Mouse (Mus musculus) right cerebral cortex, postnatal 25 days (tissue): ENCODE data around the gene Sgms1.
A peak's percentile ranks its signal among the peaks of the same experiment; 100 is the strongest.

Source experiments
- DNase-seq: peaks from one replicate; pipeline ENCODE4 v3.0.0; 2022

The Sgms1 gene

DNA sequence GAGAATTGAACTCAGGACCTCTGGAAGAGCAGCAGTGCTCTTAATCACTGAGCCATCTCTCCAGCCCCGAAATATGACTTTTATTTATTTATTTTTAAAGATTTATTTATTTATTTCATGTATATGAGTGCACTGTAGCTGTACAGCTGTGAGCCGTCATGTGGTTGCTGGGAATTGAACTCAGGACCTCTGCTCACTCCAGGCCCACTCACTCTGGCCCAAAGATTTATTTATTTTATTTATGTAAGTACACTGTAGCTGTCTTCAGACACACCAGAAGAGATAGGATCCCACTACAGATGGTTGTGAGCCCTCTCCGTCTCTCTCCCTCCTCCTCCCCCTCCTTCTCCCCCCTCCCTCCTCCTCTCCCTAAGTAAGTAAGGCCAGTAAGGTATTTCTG is 101.7 kb downstream of the Sgms1 start:
- no peak for DNase-seq

DNA sequence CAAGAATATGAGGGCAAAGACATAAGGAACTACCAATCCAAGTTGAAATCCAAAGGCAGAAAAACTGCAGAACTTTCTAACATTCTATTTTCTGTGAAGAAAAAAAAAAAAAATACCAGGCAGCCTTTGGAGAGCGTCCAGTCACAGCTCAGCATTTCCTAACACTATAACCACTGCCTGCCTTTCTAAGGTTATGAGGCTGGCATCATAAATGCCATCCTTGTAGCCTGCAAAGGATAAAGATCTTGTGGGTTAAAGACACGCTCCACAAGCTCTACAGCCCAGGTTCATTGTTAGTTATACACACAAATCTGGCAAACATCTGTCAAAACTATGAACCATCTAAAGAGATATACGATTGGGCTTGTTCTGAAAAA is 104.1 kb downstream of the Sgms1 start:
- no peak for DNase-seq

DNA sequence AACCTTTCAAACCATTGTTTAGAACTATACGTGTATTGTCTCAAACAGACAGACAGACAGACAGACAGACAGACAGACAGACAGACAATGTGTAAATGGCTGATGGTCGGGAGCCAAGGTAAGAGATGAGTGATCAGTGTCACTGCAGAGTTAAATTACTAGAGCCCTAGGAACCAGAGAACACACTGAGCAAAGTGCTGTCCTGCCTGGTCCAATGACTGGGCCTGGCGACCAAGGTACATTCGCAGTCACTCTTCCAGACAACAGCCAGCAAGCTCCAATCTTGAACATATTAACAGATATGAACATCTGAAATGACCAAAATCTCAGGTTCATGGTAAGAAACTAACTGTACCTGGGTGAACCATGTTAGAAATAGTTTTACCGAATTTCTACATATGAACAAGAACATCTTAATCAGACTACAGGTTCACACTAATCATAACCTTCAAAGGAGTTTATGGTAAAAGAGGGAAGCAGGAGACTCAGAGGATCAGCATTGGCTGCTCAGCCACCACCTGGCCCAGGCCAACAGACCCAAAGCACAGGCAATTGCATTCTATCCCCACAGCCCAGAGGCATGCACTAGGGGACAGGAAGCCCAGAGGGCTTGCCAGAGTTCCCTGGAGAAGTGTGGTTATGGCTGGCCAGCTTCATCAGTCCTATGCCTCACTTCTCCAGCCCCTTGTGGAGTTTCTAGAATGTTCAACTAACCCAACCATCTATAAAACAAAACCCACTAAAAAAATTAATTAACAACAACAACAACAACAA is 104.6 kb downstream of the Sgms1 start:
- no peak for DNase-seq

DNA sequence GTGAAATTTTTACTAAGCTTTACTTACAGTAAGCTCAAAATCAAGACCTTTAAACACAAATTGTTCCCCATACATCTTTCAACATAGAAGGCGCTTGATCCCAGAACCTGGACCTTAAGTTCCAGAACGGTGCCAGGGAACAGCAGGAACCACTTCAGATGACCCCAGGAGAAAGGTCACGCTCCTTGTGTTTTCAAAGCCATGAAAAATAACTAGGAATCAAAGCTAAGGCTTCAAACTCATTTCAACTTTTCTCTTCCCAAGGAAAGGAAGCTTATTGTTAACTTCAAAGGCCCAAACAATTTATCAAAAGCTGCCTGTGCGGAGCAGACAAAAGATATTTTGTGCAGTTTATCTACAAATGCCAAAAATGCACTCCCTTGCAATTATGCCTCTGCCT is 107.6 kb downstream of the Sgms1 start:
- no peak for DNase-seq

DNA sequence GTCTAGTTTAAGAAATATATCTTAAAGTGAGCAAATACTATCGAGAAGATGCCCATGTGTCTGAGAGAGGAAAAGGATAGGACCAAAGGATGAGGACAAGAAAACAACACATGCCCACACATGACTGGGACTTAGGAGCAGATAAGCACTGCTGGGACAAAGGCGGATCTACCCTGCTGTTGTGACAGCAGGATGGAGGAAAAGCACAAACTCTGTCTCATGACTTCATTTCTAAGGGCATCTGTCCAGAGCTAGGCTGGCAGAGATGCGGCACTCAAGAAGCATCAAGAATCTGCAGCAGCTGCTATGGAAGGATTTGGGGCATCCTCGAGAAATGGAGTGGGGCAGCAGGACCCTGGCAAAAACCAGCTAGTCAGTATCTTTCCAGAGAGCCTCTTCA is 109.1 kb downstream of the Sgms1 start:
- DNase-seq, result no peak

DNA sequence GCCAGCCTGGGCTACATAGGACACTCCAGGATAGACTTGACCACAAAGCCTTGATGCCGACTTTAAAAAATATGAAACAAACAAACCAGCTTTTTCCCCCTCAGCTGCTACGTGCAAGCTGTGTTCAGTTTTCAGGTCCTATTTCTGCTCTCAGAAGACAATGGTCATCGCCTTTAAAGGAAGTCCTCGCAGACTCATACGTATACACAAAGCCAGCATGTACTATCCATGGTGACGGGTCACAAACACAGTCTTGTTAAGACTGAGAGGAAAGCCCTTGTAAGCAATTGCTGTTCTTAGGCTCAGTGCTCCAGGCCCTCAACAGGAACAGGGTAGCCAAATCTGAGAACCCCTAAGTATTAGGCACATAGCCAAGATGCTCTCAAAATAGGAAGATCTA is 110.1 kb downstream of the Sgms1 start:
- no peak for DNase-seq

DNA sequence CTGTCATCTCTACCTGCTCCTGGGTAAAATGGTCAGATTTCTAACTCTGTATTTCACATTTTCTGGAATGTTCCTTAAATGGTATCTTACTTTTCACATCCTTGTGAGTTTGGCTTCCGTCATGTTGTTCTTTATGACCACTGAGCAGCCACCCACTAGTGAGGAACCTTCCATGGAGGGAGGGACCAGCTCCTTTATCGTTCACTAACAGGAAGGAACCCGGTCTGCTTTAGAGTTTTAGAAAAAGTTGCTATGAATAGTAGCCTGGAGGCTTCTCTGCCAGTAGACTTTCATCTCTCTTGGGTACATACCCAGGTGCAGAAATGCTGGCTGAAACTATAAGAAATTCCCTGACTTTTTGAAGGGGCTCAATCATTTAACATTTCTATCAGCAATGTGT is 111.6 kb downstream of the Sgms1 start:
- DNase-seq, result no peak

DNA sequence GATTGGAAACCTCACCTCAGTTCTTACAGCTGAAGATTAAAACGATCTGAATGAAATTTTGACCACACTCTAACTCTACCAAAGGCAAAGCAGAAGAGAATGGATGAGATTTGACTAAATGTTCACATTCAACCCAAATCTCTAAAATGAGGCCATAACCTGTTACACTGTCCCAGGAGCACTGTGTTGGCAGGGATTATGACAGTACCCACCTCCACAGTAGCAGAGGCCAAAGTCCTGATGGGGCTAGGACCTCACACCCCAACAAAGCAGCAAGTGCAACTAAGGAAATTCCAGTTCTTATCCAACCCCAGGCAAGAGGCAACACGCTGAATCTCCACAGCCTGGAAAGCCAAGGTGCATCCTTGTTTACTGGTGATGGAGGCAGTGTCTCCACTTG is 112.2 kb downstream of the Sgms1 start:
- DNase-seq, result no peak

DNA sequence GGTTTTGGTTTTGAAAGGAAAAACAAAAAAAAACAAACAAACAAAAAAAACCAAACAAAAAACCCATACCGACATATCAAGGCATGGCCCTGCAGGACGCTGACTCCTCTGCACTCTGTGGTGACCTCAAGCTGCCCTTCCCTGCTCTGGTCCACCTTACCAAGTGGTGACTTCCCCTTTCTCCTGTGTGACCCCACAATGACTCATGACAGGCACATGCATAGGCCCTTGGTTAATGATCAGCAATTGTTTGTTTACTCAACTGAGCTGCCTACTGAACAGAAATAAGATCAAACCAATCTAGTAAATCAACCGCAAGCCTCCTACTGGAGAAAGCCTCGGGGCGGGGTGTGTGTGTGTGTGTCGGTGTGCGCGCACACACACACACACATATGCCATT is 112.7 kb downstream of the Sgms1 start:
- no peak for DNase-seq

DNA sequence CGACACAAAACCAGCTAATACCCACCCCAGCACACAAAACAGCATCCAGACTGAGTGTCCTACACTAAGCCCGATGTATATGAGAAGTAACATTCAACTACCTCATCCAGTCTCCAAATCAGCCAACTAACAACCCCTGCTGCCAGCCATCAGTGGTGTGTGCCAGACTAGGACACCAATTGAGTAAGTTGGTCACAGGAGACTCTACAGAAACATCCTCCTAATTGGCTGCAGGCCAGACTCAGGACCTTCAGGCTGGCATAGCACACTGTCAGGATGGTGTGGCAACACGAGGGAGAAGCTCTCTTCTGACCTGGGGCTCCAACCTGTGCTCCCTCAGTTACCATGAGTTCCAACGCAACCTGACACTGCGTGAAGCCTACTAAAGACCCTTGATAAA is 113.3 kb downstream of the Sgms1 start:
- no peak for DNase-seq

DNA sequence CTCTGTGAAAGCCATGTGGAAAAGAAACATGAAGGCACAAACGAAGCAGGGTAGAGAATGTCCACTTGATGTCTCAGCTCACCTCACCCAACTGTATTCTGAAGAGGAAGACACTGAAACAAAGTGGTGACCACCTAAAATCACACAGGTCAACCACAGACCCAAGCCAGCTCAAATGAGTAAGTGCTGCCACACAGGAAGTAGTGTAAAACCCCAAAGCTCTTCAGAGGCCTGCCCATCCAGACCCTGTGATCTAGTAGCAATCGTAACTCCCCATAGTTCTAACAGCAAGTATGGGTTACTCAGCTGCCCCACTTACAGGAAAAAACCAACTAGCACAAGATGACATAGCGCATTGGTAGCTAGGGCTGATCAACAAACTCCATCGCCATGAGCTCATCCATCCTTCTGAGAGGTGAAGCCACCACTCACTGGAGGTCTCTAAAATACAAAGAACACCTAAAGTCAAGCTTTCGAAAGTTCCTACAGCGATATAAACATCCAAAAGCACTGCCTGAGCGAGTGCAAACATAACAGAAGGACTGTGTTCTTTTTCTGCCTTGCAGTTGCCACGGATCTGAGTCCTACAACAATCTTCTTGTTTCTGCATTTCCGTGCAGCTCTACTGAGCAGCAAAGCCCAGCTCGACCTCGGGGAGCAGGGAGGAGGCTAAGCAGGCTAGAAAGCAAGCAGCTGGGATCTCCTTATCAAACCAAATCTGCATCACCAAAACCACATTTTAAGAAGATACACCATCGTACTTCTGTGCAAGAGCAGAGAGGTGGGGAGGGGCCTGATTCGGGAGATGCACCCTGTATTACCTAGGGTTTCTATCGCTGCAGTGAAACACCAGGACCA is 114.2 kb downstream of the Sgms1 start:
- DNase-seq, result no peak

DNA sequence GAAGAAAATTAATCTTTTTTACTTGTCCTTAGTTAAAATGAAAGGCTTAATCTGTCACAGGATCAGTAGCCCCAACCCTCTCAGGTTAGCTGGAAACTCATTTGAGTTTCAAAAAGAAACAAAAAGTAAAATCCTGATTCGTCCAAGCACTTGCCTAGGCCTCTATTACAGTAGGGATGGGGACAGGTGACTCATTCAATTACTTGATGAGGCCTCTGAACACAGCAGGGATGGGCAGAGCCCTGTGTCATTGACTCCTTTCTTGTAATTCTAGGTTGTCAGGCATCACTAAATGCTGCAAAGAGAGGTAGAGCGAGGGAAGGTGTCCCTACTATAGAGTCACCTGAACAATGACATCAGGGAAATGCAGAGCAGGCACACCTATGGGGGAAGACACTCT is 115.4 kb downstream of the Sgms1 start:
- no peak for DNase-seq

DNA sequence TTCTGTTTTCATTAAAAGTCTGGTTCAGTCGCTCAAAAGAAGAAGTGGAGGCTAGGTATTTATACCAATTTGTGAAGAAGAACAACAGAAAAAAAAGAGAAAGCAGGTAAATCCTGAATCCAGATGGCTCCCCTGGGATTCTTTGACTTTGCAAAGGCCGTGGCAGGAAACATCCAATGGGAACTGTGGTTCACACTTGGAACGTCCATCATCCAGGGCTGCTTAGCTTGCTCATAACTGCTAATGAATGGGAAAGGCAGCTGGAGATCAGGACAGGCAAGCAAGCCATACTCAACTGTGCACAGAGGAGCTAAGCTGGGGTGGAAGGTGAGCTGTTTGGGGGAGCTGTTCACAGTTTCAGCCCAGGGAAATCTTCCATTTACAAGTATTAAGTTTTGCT is 115.8 kb downstream of the Sgms1 start:
- DNase-seq, result no peak

DNA sequence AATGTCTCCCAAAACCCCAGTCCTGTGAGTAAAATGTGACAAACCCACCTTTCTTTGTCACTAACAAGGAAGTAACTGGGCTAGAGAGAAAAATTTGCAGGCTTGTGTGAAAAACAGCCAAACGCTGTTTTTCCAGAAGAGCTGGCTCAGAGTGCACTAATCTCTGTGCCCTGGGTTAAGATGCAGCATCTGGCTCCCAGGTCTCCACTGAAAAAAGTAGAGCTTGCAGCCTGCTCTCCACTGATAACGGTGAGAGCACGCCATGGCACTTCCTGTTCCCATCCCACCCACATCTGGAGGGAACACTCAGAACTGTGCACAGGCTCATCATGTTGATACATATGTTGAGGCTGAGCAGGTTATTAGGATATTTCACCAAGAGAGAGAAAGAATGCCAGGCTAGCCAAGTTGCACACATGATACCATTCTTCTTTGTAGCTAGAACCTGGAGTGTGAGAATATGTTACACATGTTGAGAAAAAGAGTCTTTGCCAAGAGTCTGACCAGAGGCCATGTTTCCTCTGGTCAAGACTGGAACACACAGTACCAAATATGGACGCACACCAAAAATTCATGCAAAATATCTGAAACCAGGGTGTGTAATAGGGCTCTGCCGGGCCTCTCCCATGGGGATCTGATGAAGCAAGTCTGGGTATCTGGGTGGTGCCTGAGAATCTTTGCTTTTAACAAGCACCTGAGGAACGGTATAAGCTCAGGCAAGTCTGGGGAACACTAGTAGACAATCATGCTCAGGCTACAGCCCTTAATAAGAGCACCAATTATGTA is 116.8 kb downstream of the Sgms1 start:
- DNase-seq, result no peak

DNA sequence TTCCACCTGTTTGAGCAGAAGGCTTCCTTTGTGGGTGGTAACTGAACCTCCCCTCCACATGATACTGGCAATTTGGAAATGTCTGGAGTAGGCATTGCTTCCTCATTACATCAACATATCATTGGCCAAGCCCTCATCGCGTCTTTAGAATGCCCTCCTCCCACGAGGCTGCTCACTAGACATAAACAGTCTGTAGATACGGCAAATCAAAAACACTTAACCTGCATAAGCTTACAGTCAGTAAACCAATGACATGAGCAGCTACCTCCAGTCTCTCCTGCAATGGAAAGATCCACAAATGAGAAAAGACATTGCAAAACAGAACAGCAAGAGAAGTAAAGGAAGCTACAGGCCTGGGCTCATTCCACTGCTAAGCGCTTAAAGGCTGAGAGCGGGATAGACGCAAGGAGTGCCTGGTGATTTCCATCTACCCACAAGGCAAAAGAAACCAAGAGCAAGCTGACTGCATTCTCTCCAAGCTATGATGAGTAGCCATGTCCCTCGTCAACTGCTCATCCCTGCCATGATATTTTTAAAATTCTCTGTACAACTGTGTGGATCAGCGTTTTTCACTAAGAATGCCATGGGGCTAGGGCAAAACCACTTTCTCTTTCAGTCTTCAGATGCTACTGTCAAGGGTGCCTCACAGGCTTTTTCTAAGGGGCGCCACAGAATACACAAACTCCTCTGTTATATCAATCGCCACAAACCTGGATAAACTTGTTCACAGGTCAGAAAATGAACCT is 117.9 kb downstream of the Sgms1 start:
- DNase-seq, result no peak

DNA sequence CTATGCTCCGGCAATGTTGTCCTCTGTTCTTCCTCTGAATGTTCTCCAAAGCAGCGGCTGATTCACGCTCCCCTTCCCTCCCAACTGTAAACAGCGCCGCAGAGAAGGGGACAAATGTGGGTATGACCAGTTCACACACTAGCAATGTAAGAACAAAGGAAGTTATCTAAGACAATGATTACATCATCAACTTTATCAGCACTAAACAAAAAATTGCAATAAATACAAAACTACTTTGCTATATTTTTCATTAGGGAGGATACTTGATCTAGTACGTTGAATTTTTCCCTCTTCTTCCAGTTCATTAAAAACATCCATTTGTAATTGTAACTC is 119.7 kb downstream of the Sgms1 start:
- no peak for DNase-seq

DNA sequence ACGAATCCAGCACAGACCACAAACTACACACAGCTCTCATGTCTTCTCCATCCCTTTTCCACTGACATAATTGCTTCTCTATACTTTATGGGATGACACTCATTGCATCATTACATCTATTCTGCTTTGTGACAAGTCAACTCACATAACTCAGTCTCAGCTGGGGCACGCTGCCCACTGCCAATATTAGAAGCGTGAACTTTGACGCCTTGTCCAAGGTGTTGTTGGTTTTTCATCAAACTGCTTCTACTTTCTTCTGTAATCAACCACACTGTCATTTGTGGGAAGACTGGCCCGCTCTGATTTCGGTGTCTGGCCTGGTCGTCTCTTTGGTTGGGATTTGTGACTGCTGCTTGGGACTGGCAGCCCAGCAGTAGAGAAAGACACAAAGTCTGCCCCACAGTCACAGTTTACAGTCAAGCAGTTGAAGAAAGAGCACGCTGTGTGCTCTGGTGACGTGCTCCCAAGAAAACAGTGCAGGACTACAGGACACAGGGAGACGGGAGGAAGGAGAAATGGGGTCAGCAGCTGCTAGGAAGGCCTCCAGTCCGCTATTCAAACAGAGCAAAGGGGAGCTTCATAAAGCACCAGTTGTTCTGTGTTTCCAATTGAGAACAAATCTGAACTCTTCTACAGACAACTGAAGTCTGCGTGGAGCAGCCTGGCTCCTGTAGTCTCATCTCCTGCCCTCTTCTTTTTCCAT is 120.2 kb downstream of the Sgms1 start:
- DNase-seq, result no peak

DNA sequence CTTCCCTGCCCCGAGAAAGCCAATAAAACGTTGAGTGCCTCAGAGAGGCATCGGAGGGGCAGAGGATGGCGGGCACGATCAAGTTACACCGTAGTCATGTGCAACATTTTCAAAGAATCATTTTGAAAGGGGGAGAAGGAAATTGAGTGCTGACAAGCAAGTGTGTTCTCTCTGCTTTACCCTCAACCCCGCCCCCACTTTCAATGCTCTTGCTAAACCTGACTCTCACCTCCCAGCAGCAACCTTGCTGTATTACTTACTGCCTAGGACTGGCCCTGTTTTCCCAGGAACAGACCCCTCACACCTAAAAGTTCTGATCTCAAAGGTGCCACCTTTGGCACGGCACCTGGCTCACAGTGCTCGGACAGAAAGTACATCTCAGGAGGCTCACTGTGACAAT is 121.0 kb downstream of the Sgms1 start:
- no peak for DNase-seq

DNA sequence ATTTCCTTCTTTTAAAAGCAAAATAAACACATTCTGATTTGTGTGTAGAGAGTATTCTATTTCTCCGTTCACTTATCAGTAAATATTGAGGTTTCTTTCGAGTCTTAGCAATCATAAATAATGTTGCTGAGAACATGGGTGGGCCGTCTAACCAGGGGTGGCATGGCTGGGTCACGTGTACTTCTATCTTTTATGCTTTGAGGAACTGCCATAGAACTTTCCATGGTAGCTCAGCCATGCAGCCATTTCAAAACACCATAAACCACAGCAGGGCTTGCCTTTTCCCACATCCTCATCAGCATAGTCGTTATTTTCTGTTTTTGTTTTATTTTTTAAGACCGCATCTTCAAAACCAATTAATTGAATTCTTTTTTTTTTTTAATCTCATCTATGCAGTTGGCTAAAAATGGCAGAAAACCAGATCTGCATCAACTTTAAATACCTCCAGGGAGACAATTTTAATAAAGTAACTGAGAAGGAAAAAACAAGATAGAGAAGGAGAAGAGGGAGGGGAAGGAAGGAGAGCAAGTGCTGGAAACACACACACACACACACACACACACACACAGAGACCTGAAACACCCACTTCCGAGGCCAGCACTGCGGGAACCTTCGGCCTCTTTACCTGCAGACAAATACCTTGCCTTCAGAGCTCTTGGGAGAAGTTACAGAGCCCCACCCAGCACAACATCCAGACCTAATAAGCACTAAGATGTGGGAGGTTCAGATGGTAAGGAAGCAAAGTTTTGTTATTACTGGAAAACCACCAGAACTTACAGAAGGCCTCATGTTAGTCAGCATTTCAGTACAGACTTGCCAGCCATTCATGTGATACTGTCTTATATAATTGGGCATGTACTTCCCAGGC is 122.9 kb downstream of the Sgms1 start:
- peak; percentile 31 for DNase-seq

DNA sequence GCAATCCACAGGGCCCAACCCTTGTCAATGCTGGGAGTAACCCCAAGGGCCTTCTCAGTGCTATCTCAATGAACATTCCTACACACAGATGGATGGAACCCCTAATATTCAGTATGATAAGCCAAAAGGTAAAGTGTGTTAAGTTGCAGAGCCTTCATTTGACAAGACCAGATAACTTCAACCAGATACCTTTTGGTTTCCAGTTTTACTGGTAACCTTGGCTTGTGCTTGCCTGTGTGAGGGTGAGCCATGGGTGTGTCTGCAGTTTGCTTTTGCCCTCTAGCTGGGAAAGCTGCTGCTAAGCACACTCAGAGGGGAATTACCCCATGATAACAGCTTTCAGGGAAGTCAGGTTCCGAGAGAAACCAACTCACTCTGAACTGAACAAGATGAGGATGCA is 125.8 kb downstream of the Sgms1 start:
- no peak for DNase-seq

DNA sequence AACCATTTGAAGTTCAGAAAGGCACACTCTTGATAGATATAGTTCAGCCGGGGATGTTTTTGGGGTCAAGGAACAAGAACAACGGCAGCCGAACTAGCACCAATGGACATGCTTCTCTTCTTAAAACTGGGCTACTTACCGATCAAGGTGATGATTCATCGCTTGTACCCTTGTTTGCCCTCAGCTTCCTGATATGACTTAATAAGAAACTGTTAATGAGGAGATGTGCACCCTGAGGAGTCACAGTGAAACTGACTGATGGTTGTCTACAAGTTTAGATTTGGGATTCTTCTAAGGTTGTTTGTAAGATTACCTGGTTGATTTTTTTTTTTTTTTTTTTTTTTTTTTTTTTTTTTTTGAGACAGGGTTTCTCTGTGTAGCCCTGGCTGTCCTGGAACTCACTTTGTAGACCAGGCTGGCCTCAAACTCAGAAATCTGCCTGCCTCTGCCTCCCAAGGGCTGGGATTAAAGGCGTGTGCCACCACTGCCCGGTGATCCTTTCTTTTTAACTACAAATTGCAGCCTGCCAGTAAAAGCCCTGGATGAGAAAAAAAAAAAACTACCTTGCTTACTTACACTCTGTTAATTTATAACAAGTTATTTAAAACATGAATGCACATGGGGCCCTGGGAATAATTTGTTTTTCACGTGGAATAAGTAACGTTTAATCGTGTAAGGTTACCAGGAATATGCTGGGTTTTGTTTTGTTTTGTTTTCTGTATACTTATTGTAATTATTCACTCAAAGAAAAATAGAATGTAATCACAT is 126.5 kb downstream of the Sgms1 start:
- no peak for DNase-seq
